Mouse (Mus musculus): ENCODE measurements around the gene Ccnk. TPM values are rescaled to one million over a fixed set of nuclear protein-coding genes. Genes with fewer than 3 reads are reported as not detected.

The Ccnk gene
- polyA plus RNA-seq (2015; fragmentation: Nextera tagmentation; extraction: Ambion mirVana): 2.3 TPM in 2 replicates

GRCm38 (mm10) chr12:108179321-108180266 lies at the start of gene Ccnk:
Gene Ccnk (plus strand): TSS chr12:108179579.

GRCm38 (mm10) chr12:108179246-108179320 lies 296 bp upstream of the Ccnk start, which contains the start of gene Setd3:
Gene Setd3 (minus strand): TSS chr12:108179314.

Other genes starting within 250 kb of the Ccnk start
- gene Bcl11b, start 176.0 kb upstream of the Ccnk start, polyA plus RNA-seq (2015; fragmentation: Nextera tagmentation; extraction: Ambion mirVana): 0.10 and 0.77 TPM in 2 replicates
- 85.8 and 87.8 TPM in 2 replicates for gene Setd3, start 265 bp upstream of the Ccnk start, polyA plus RNA-seq (2015; fragmentation: Nextera tagmentation; extraction: Ambion mirVana)
- 1.5 and 1.6 TPM in 2 replicates for gene Ccdc85c, start 95.8 kb downstream of the Ccnk start, polyA plus RNA-seq (2015; fragmentation: Nextera tagmentation; extraction: Ambion mirVana)
- 0.31 and 0.60 TPM in 2 replicates for gene Hhipl1, start 126.7 kb downstream of the Ccnk start, polyA plus RNA-seq (2015; fragmentation: Nextera tagmentation; extraction: Ambion mirVana)
- 2.1 and 2.5 TPM in 2 replicates for gene Cyp46a1, start 154.8 kb downstream of the Ccnk start, polyA plus RNA-seq (2015; fragmentation: Nextera tagmentation; extraction: Ambion mirVana)
- gene Eml1, start 191.4 kb downstream of the Ccnk start, polyA plus RNA-seq (2015; fragmentation: Nextera tagmentation; extraction: Ambion mirVana): 57.6 and 59.8 TPM in 2 replicates

Measured in skeletal muscle tissue, postnatal 0 days (tissue).